Mouse (Mus musculus) heart, postnatal 0 days (tissue): ENCODE results near the gene Tspan8.

ENCODE experiments used
- CTCF ChIP-seq: IDR thresholded peaks from 2 replicates; pipeline ENCODE4 v1.5.1; 2016; ENCODE audit warnings: antibody characterized with exemption, control low read depth, low read depth
- EP300 ChIP-seq: IDR thresholded peaks from 2 replicates; pipeline ENCODE4 v1.6.1; 2016; ENCODE audit warnings: antibody characterized with exemption, low read depth

GRCm38 (mm10) chr10:115846930-115847329, 30.3 kb downstream of the Tspan8 start:
- TF ChIP-seq CTCF, result no peak
- no peak for TF ChIP-seq EP300
